Mouse (Mus musculus): Measurements from ENCODE around the gene Atxn10.

The Atxn10 gene

GRCm38 (mm10) chr15:85401926-85402325, 65.9 kb downstream of the Atxn10 start:
- no peak for ATAC-seq (ENCODE audit: insufficient number of reproducible peaks, low FRiP score, low TSS enrichment)

- ATAC-seq (ENCODE audit: insufficient number of reproducible peaks, low FRiP score, low TSS enrichment) = peak; percentile 96
Observed at GRCm38 (mm10) chr15:85403256-85403731, 67.2 kb downstream of the Atxn10 start.

- ATAC-seq (ENCODE audit: insufficient number of reproducible peaks, low FRiP score, low TSS enrichment) = no peak
Observed at GRCm38 (mm10) chr15:85404739-85405138, 68.7 kb downstream of the Atxn10 start.

- ATAC-seq (ENCODE audit: insufficient number of reproducible peaks, low FRiP score, low TSS enrichment) = no peak
Observed at GRCm38 (mm10) chr15:85405567-85405966, 69.5 kb downstream of the Atxn10 start.

- ATAC-seq (ENCODE audit: insufficient number of reproducible peaks, low FRiP score, low TSS enrichment) = no peak
Observed at GRCm38 (mm10) chr15:85406846-85407245, 70.8 kb downstream of the Atxn10 start.

- no peak for ATAC-seq (ENCODE audit: insufficient number of reproducible peaks, low FRiP score, low TSS enrichment)
Observed at GRCm38 (mm10) chr15:85407342-85407741, 71.3 kb downstream of the Atxn10 start.

- ATAC-seq (ENCODE audit: insufficient number of reproducible peaks, low FRiP score, low TSS enrichment) = peak; percentile 75; the same call in 1 of the 2 replicates
Observed at GRCm38 (mm10) chr15:85408790-85409189, 72.7 kb downstream of the Atxn10 start.

GRCm38 (mm10) chr15:85409245-85409783, 73.3 kb downstream of the Atxn10 start:
- ATAC-seq (ENCODE audit: insufficient number of reproducible peaks, low FRiP score, low TSS enrichment) = no peak

- ATAC-seq (ENCODE audit: insufficient number of reproducible peaks, low FRiP score, low TSS enrichment) = peak; percentile 68; the same call in 1 of the 2 replicates
Observed at GRCm38 (mm10) chr15:85409836-85410235, 73.8 kb downstream of the Atxn10 start.

GRCm38 (mm10) chr15:85414620-85415019, 78.6 kb downstream of the Atxn10 start:
- ATAC-seq (ENCODE audit: insufficient number of reproducible peaks, low FRiP score, low TSS enrichment) = no peak

- no peak for ATAC-seq (ENCODE audit: insufficient number of reproducible peaks, low FRiP score, low TSS enrichment)
Observed at GRCm38 (mm10) chr15:85420686-85421085, 84.6 kb downstream of the Atxn10 start.

- no peak for ATAC-seq (ENCODE audit: insufficient number of reproducible peaks, low FRiP score, low TSS enrichment)
Observed at GRCm38 (mm10) chr15:85424197-85424596, 88.2 kb downstream of the Atxn10 start.

GRCm38 (mm10) chr15:85428140-85428539, 92.1 kb downstream of the Atxn10 start:
- ATAC-seq (ENCODE audit: insufficient number of reproducible peaks, low FRiP score, low TSS enrichment) = no peak

- ATAC-seq (ENCODE audit: insufficient number of reproducible peaks, low FRiP score, low TSS enrichment) = no peak
Observed at GRCm38 (mm10) chr15:85442568-85442967, 106.5 kb downstream of the Atxn10 start.

- no peak for ATAC-seq (ENCODE audit: insufficient number of reproducible peaks, low FRiP score, low TSS enrichment)
Observed at GRCm38 (mm10) chr15:85446652-85447051, 110.6 kb downstream of the Atxn10 start.

- ATAC-seq (ENCODE audit: insufficient number of reproducible peaks, low FRiP score, low TSS enrichment) = no peak
Observed at GRCm38 (mm10) chr15:85456891-85457290, 120.8 kb downstream of the Atxn10 start.

- no peak for ATAC-seq (ENCODE audit: insufficient number of reproducible peaks, low FRiP score, low TSS enrichment)
Observed at GRCm38 (mm10) chr15:85457838-85458237, 121.8 kb downstream of the Atxn10 start.

GRCm38 (mm10) chr15:85458631-85459082, 122.6 kb downstream of the Atxn10 start:
- ATAC-seq (ENCODE audit: insufficient number of reproducible peaks, low FRiP score, low TSS enrichment) = no peak

- no peak for ATAC-seq (ENCODE audit: insufficient number of reproducible peaks, low FRiP score, low TSS enrichment)
Observed at GRCm38 (mm10) chr15:85461541-85461940, 125.5 kb downstream of the Atxn10 start.

- ATAC-seq (ENCODE audit: insufficient number of reproducible peaks, low FRiP score, low TSS enrichment) = no peak
Observed at GRCm38 (mm10) chr15:85462138-85462537, 126.1 kb downstream of the Atxn10 start.

GRCm38 (mm10) chr15:85463027-85463790, 127.2 kb downstream of the Atxn10 start:
- ATAC-seq (ENCODE audit: insufficient number of reproducible peaks, low FRiP score, low TSS enrichment) = no peak

GRCm38 (mm10) chr15:85464190-85464589, 128.1 kb downstream of the Atxn10 start:
- ATAC-seq (ENCODE audit: insufficient number of reproducible peaks, low FRiP score, low TSS enrichment) = no peak

Measured in cerebellum, adult (tissue).